Mouse (Mus musculus) CD4-positive, CD25-positive, alpha-beta regulatory T cell, adult 4 months (primary cell): ENCODE results near the gene Naga. TPM values are rescaled to one million over a fixed set of nuclear protein-coding genes. Genes with fewer than 3 reads are reported as not detected.

Source experiments
- ATAC-seq: one replicate; pipeline ENCODE4 v1.8.0; 2017
- polyA plus RNA-seq, 2 experiments: library from polyadenylated mRNA; unstranded; fragments of 100-300 nt; shearing (Covaris generic); gene quantifications; one replicate each; pipeline ENCODE4 v1.2.1; 2017

Gene Naga
- polyA plus RNA-seq, 2 experiments from 2014 or later: 58.4 to 70.3 TPM

DNA sequence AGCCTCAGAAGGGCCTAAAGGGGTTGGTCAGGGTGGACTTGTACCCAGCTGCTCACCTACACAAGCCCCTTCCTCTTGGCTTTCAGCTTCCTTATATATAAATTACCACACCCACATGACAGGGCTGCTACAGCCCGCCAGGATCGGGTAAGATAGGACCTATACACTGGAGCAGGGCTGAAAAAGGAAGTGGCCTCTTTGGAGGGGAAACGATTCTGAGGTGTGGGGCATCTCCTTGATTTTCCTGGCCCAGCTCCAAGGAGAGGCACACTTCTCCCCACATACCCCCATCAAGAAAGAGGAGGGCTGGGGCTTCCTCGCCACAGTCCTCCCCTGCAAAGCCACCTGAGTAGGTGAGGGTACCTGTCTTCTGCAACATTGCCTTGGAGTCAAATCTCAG is 850 bp downstream of the Naga start:
- no peak for ATAC-seq

DNA sequence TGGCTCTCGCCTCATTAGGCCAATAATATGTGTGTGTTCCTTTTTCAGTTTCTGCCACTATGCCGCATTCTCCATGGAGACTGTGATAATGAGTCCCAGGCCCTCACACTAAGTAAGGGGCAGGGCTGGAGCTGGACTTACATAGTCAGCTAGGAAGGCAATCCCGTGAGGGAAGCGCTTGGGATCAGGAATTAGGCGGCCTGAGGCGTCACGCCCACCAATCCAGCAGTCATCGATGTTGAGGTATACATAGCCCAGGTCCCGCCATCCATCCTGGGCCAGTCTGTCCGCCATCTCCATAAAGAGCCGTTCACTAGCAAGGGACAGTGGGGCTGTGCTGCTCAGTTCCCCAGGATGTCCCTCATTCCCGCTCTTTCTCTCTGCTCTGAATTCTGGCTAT is 2.1 kb downstream of the Naga start:
- no peak for ATAC-seq

DNA sequence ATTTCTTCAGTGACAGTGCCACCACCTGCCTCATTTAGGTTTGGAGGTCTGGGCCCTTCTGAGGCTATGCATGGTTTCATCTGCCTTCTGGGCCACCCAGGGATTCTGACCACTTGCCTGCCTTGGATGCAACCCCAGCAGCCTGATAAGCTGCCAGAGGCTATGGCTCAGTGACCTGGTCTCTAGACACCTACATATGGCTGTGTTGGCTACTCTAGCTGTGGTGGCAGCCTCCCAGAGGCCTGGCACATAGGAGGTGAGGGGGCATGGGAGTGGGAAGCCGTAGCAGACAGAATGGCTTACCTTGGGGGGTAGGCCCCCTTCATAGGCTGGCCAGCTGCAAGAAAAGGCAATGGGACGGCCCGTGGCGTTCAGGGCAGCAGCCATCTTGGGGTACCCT is 3.5 kb downstream of the Naga start:
- ATAC-seq: no peak

DNA sequence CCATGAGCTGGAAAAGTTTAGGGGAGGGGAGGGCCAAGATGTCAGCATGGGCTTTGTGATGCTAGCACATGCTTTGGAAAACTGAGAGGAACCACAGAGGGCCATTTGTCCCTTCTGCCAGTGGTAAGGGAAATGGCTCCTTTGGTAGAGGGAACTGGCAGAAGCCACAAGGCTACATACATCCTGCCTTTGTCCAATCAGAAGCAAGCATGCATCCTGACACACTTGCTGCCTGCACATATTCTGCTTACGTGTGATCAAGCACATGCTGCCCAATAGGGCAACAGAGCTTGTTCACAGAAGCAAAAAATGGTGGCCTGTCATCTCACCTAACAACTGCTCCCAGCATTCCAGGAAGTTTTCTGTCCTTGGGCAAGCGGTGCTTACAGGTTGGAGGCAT is 13.3 kb downstream of the Naga start:
- no peak for ATAC-seq

GRCm38 (mm10) chr15:82322195-82322594 is 16.5 kb downstream of the Naga start:
- no peak for ATAC-seq

GRCm38 (mm10) chr15:82319613-82320012 is 19.1 kb downstream of the Naga start:
- no peak for ATAC-seq

DNA sequence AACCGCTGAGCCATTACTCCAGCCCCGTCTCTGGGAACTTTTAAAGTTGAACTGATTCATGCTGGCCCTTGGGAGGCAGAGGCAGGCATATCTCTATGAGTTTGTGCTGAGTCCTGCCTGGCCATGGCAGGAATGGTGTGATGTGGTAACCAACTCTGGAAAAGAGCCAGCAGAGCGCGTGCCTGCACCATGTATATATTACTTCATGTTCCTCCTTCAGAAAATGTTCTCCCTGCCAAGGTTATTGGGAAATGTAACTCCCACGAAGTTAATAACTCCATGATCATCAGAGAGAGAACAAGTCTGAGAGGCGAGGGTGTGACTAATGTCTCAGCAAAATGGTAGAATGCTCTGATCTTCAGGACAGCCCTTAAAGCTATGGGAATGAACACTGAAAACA is 20.9 kb downstream of the Naga start:
- no peak for ATAC-seq

GRCm38 (mm10) chr15:82308416-82308815 is 30.3 kb downstream of the Naga start:
- ATAC-seq: no peak

- ATAC-seq: no peak
Observed at GRCm38 (mm10) chr15:82307107-82307506, 31.6 kb downstream of the Naga start.

GRCm38 (mm10) chr15:82298764-82299561 is 39.8 kb downstream of the Naga start, which contains the start of gene Wbp2nl:
Gene Wbp2nl, plus strand, starts transcription at chr15:82298954.
- ATAC-seq: no peak

GRCm38 (mm10) chr15:82294059-82294458 is 44.7 kb downstream of the Naga start:
- ATAC-seq: no peak

DNA sequence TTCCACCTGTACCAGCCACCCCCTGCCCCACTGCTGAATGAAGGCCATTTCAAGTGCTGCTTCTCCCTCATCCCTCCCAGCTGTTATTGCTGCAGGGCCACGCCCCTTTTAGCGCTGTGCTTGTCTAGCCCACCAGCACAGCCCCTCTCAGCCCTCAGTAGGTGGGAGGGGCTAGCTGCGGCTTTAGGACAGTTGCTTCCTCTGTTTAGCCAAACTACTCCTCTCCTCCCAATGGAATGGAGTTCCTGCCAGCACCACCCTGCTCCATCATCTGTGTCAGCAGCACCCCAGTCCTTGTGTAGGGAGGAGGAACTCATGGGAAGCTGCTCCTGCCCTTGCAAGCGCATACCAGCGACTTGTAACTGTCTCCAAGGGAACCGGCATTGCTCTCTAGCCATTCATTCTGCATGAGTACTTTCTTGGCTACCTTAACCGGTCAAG is 45.4 kb downstream of the Naga start:
- no peak for ATAC-seq

DNA sequence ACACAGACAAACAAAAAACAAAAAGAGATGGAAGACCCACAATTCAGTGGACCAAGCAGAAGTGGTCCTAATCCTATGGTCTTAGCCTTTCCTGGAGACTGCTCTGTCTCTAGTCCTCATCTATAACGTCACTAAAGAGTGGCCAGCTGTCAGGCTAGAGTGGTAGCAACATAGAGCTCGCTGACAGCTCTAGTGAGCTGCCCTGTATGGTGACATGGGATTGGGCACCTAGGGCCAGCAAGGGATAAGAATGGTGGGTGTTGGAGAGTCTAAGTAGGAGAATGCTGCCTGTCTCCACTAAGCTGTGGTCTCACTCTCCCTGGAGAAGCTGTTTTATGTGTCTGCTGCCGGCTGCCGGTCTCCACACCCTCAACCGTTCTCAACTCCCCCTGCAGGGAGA is 45.9 kb downstream of the Naga start:
- no peak for ATAC-seq

DNA sequence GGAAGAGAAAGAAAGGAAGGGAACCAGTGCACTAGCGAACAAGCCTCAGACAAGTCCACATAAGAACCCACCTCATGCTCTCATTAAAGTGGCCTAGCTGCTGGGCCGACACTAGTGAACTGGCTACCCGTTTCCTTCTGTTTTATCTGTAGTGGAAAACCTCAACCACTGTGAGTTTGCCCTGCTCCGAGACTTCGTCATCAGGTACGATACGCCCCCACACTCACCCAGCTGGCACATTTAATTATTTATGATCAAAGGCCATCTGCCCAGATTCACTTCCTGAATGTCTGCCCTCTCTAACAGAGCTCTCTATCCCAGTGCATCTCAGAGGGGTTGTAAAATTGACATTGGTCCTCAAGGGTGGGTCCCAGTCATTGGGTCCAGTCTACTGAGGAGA is 48.5 kb downstream of the Naga start:
- peak; percentile 91 for ATAC-seq

DNA sequence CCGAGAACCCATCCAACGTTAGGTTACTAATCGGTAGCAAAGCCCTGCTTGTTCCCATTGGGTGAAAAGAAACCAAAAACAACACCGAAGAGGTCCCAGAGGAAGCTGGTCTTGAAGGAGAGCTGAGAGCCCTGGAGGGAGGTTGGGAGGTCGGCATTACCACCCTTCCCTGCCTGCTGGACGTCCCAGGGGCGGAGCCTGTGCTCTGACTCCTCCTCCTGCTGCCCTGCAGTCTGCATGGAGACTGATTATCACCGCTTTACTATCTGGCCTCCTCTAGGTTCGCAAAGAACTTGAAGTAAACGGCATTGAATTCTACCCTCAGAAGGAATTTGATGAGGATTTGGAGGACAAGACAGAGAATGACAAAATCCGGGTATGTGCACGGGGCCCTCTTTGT is 52.6 kb downstream of the Naga start:
- no peak for ATAC-seq

GRCm38 (mm10) chr15:82280638-82281037 is 58.1 kb downstream of the Naga start:
- ATAC-seq: no peak

Other genes starting within 250 kb of the Naga start
- 10 to 100 TPM; 18.5 to 26.0 TPM for gene Ccdc134, start 211.0 kb downstream of the Naga start, polyA plus RNA-seq
- 10 to 100 TPM; 32.2 to 56.0 TPM for gene Srebf2, start 191.7 kb downstream of the Naga start, polyA plus RNA-seq
- gene Shisa8, start 126.1 kb downstream of the Naga start, polyA plus RNA-seq: not detected
- gene Tnfrsf13c, start 114.6 kb downstream of the Naga start, polyA plus RNA-seq: 10 to 100 TPM in 1 of 2 experiments, 1 to 10 TPM in 1; 2.2 to 10.5 TPM
- 10 to 100 TPM in 1 of 2 experiments, 1 to 10 TPM in 1; 6.7 to 18.5 TPM for gene Cenpm, start 94.2 kb downstream of the Naga start, polyA plus RNA-seq
- gene 1500009C09Rik, start 86.5 kb downstream of the Naga start, polyA plus RNA-seq: not detected
- not detected for gene Sept3, start 64.0 kb downstream of the Naga start, polyA plus RNA-seq
- not detected for gene Wbp2nl, start 40.0 kb downstream of the Naga start, polyA plus RNA-seq
- gene Pheta2, start within 50 bp of the Naga start, polyA plus RNA-seq: 1 to 10 TPM; 3.4 to 5.0 TPM
- gene Smdt1, start within 50 bp of the Naga start, polyA plus RNA-seq: 10 to 100 TPM; 76.9 to 95.0 TPM
- 100 to 1,000 TPM; 433 to 535 TPM for gene Ndufa6, start 15.4 kb upstream of the Naga start, polyA plus RNA-seq
- gene Cyp2d22, start 41.3 kb upstream of the Naga start, polyA plus RNA-seq: 10 to 100 TPM; 10.7 to 12.5 TPM
- not detected for gene Cyp2d11, start 55.1 kb upstream of the Naga start, polyA plus RNA-seq
- not detected for gene Cyp2d10, start 68.3 kb upstream of the Naga start, polyA plus RNA-seq
- not detected for gene Cyp2d9, start 94.5 kb upstream of the Naga start, polyA plus RNA-seq
- gene Cyp2d12, start 216.1 kb upstream of the Naga start, polyA plus RNA-seq: not detected